Mouse (Mus musculus) myocyte (in vitro differentiated cells): Measurements from ENCODE around the gene Flywch2. TPM values are rescaled to one million over a fixed set of nuclear protein-coding genes. Genes with fewer than 3 reads are reported as not detected.

ENCODE experiments used
- H3K27me3 ChIP-seq: one replicate; pipeline ENCODE4 v1.6.1; 2011; ENCODE audit not compliant: control insufficient read depth, insufficient read depth, insufficient read length
- H3K36me3 ChIP-seq: one replicate; pipeline ENCODE4 v1.6.1; 2011; ENCODE audit not compliant: control insufficient read depth, insufficient read depth
- H3K4me2 ChIP-seq: one replicate; pipeline ENCODE4 v1.6.1; 2011; ENCODE audit warnings: low read depth, control low read depth
- H3K4me3 ChIP-seq: one replicate; pipeline ENCODE4 v1.5.1; 2011; ENCODE audit warnings: mild to moderate bottlenecking, control low read depth, moderate library complexity
- H3K79me2 ChIP-seq: one replicate; pipeline ENCODE4 v1.6.1; 2011; ENCODE audit not compliant: control insufficient read depth, insufficient read depth
- H3ac ChIP-seq: one replicate; pipeline ENCODE4 v1.6.1; 2011; ENCODE audit not compliant: control insufficient read depth, insufficient read length
- CEBPB ChIP-seq: IDR thresholded peaks from 2 replicates; pipeline ENCODE4 v1.6.1; 2011; ENCODE audit warnings: mild to moderate bottlenecking, moderate library complexity; ENCODE audit not compliant: poor library complexity, insufficient read depth, severe bottlenecking
- E2F4 ChIP-seq: IDR thresholded peaks from one replicate; pipeline ENCODE4 v1.6.1; 2011; ENCODE audit warnings: mild to moderate bottlenecking, control low read depth, moderate library complexity; ENCODE audit not compliant: insufficient read depth
- MAX ChIP-seq: IDR thresholded peaks from one replicate; pipeline ENCODE4 v1.6.1; 2011; ENCODE audit warnings: low read depth, mild to moderate bottlenecking, control low read depth
- MYOD1 ChIP-seq, 3 experiments: IDR thresholded peaks; one replicate each; pipeline ENCODE4 v1.6.1; 2011; ENCODE audit warnings: control low read depth in 2 of 3, low read depth in 2 of 3, mild to moderate bottlenecking in 2 of 3, moderate library complexity in 1 of 3; ENCODE audit not compliant: insufficient read length in 2 of 3, control insufficient read depth in 1 of 3
- MYOG ChIP-seq, 3 experiments: IDR thresholded peaks; one replicate each; pipeline ENCODE4 v1.6.1; 2011; ENCODE audit warnings: control low read depth in 2 of 3, low read depth in 2 of 3, mild to moderate bottlenecking in 2 of 3; ENCODE audit not compliant: insufficient read length in 2 of 3, control insufficient read depth in 1 of 3, insufficient read depth in 1 of 3
- POLR2A ChIP-seq: IDR thresholded peaks from one replicate; pipeline ENCODE4 v1.6.1; 2011; ENCODE audit warnings: low read depth, mild to moderate bottlenecking, control low read depth, moderate library complexity; ENCODE audit not compliant: insufficient read length
- POLR2AphosphoS2 ChIP-seq: IDR thresholded peaks from one replicate; pipeline ENCODE4 v1.6.1; 2011; ENCODE audit warnings: low read depth, control low read depth; ENCODE audit not compliant: insufficient read length
- REST ChIP-seq: IDR thresholded peaks from one replicate; pipeline ENCODE4 v1.6.1; 2011; ENCODE audit warnings: mild to moderate bottlenecking, control low read depth, moderate library complexity; ENCODE audit not compliant: insufficient read depth, insufficient read length
- SRF ChIP-seq: IDR thresholded peaks from one replicate; pipeline ENCODE4 v1.6.1; 2011; ENCODE audit warnings: low read depth; ENCODE audit not compliant: control insufficient read depth, insufficient read length
- TCF12 ChIP-seq: IDR thresholded peaks from one replicate; pipeline ENCODE4 v1.6.1; 2011; ENCODE audit warnings: mild to moderate bottlenecking, control low read depth; ENCODE audit not compliant: poor library complexity, insufficient read depth, severe bottlenecking
- TCF3 ChIP-seq: IDR thresholded peaks from one replicate; pipeline ENCODE4 v1.6.1; 2011; ENCODE audit warnings: low read depth, control low read depth; ENCODE audit not compliant: insufficient read length
- USF1 ChIP-seq: IDR thresholded peaks from one replicate; pipeline ENCODE4 v1.6.1; 2011; ENCODE audit warnings: low read depth, mild to moderate bottlenecking, control low read depth, moderate library complexity
- polyA plus RNA-seq: library from polyadenylated mRNA; unstranded; fragments of >200 nt; fragmentation: generic; extraction: Trizol; gene quantifications from one replicate; pipeline ENCODE4 v1.2.1, GENCODE M21; 2012; ENCODE audit warnings: missing spikeins

The Flywch2 gene
- polyA plus RNA-seq, 1 experiment, result 0.42 TPM

GRCm38 (mm10) chr17:23748631-23749391 lies 37.1 kb downstream of the Flywch2 start:
- Histone ChIP-seq H3ac (no peak overlapping the region), H3K4me3 (no peak overlapping the region)

GRCm38 (mm10) chr17:23748026-23748425 lies 37.9 kb downstream of the Flywch2 start:
- Histone ChIP-seq H3K79me2 (no peaks in the 10 kb centered on the region), H3K27me3 (peaks cover 25% of the 10 kb centered on the region), H3K4me3 (no peak overlapping the region), H3K4me2 (no peak overlapping the region), H3K36me3 (no peaks in the 10 kb centered on the region), H3ac (no peak overlapping the region)
- no peak for TF ChIP-seq USF1
- TF ChIP-seq REST, result no peak
- no peak for TF ChIP-seq POLR2A
- no peak for TF ChIP-seq E2F4
- no peak for TF ChIP-seq MAX
- TF ChIP-seq POLR2AphosphoS2, result no peak
- no peak for TF ChIP-seq MYOG (IDR thresholded peaks at IDR 0.05; ENCODE audit: control insufficient read depth in 1 of 3, insufficient read depth in 1 of 3, insufficient read length in 2 of 3, low read depth in 2 of 3)
- no peak for TF ChIP-seq TCF12
- TF ChIP-seq SRF, result no peak
- no peak for TF ChIP-seq MYOD1 (IDR thresholded peaks at IDR 0.05; ENCODE audit: control insufficient read depth in 1 of 3, insufficient read length in 2 of 3, low read depth in 2 of 3)
- no peak for TF ChIP-seq TCF3

More at GRCm38 (mm10) chr17:23748631-23749391, 37.1 kb downstream of the Flywch2 start:
- no peak for TF ChIP-seq E2F4
- TF ChIP-seq CEBPB, result no peak
- TF ChIP-seq MYOG (IDR thresholded peaks at IDR 0.05; ENCODE audit: control insufficient read depth in 1 of 3, insufficient read depth in 1 of 3, insufficient read length in 2 of 3, low read depth in 2 of 3), result no peak
- no peak for TF ChIP-seq TCF3
- no peak for TF ChIP-seq MYOD1 (IDR thresholded peaks at IDR 0.05; ENCODE audit: control insufficient read depth in 1 of 3, insufficient read length in 2 of 3, low read depth in 2 of 3)
- TF ChIP-seq USF1, result no peak
- TF ChIP-seq MAX, result no peak
- no peak for TF ChIP-seq TCF12
- no peak for TF ChIP-seq SRF
- TF ChIP-seq REST, result no peak
- TF ChIP-seq POLR2AphosphoS2, result no peak
- TF ChIP-seq POLR2A, result no peak
- Histone ChIP-seq H3K27me3 (peaks cover 17% of the 10 kb centered on the region), H3K36me3 (no peaks in the 10 kb centered on the region), H3K79me2 (no peaks in the 10 kb centered on the region), H3K4me2 (peak overlapping the region; percentile 74)

GRCm38 (mm10) chr17:23747471-23747870 lies 38.4 kb downstream of the Flywch2 start:
- H3ac ChIP-seq, result no peak overlapping the region
- no peak overlapping the region for H3K4me2 ChIP-seq
- no peak for TF ChIP-seq POLR2A
- no peak for TF ChIP-seq TCF12
- TF ChIP-seq MYOG (IDR thresholded peaks at IDR 0.05; ENCODE audit: control insufficient read depth in 1 of 3, insufficient read depth in 1 of 3, insufficient read length in 2 of 3, low read depth in 2 of 3), result no peak
- no peak for TF ChIP-seq MYOD1 (IDR thresholded peaks at IDR 0.05; ENCODE audit: control insufficient read depth in 1 of 3, insufficient read length in 2 of 3, low read depth in 2 of 3)
- TF ChIP-seq REST, result no peak
- H3K36me3 ChIP-seq, result no peaks in the 10 kb centered on the region
- no peaks in the 10 kb centered on the region for H3K79me2 ChIP-seq
- peaks cover 29% of the 10 kb centered on the region for H3K27me3 ChIP-seq
- no peak overlapping the region for H3K4me3 ChIP-seq

DNA sequence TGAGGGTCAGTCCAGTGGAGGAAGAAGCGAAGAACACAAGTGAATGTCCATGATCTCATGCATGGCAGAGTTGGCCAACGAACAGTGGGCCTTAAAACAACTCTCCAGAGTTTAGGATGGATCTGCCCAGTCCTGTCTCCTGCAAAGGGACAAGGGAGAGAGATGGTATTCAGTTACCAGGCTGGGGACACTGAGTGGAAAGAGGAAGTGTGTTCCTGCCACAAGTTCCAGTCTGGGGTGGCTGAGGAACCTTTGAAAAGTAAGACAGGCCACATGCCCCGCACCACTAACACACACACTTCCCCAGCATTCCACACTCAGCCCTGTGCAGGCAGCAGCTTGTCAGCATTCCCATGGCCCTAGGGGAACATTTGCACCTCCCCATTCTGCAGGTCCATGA lies 39.1 kb downstream of the Flywch2 start:
- H3K36me3 ChIP-seq, result no peaks in the 10 kb centered on the region
- no peak for TF ChIP-seq TCF3
- no peak for TF ChIP-seq REST
- TF ChIP-seq E2F4, result no peak
- TF ChIP-seq USF1, result no peak
- TF ChIP-seq MAX, result no peak
- TF ChIP-seq MYOD1 (IDR thresholded peaks at IDR 0.05; ENCODE audit: control insufficient read depth in 1 of 3, insufficient read length in 2 of 3, low read depth in 2 of 3), result no peak
- no peak for TF ChIP-seq SRF
- no peak for TF ChIP-seq MYOG (IDR thresholded peaks at IDR 0.05; ENCODE audit: control insufficient read depth in 1 of 3, insufficient read depth in 1 of 3, insufficient read length in 2 of 3, low read depth in 2 of 3)
- TF ChIP-seq POLR2AphosphoS2, result no peak
- no peak for TF ChIP-seq POLR2A
- TF ChIP-seq CEBPB, result no peak
- TF ChIP-seq TCF12, result no peak
- no peak overlapping the region for H3K4me2 ChIP-seq
- H3ac ChIP-seq, result no peak overlapping the region
- peaks cover 36% of the 10 kb centered on the region for H3K27me3 ChIP-seq
- H3K79me2 ChIP-seq, result no peaks in the 10 kb centered on the region
- H3K4me3 ChIP-seq, result no peak overlapping the region
